26 mouse cellular contexts compared by ENCODE assay signal in genomic region chr7:135169936-135170335, GRCm38 (mm10).
"Had no signal": no experiment of that assay in that cellular context is flagged by ENCODE, and none has a peak within 500 bp of the region (broad histone marks: within the 10 kb centered on the region; RNA-seq: fewer than 3 reads in every experiment).

No protein-coding gene starts in this region.

- H3K36me3 ChIP-seq: hindbrain, embryonic 12.5 days had no signal

- H3K27ac ChIP-seq: gastrocnemius, adult 2 months; heart, embryonic 10.5 days; hindbrain, embryonic 10.5 days; hindbrain, embryonic 12.5 days; hindbrain, embryonic 14.5 days; intestine, embryonic 15.5 days; layer of hippocampus, adult 2 months; left cerebral cortex, adult 2 months; limb, embryonic 10.5 days; limb, embryonic 12.5 days; liver, embryonic 13.5 days had no signal

- H3K4me3 ChIP-seq: gastrocnemius, adult 2 months; heart, embryonic 10.5 days; heart, embryonic 12.5 days; hindbrain, embryonic 10.5 days; hindbrain, embryonic 12.5 days; intestine, embryonic 15.5 days; layer of hippocampus, adult 2 months; left cerebral cortex, adult 2 months; limb, embryonic 10.5 days; limb, embryonic 12.5 days; liver, embryonic 13.5 days had no signal

- H3K9me3 ChIP-seq: heart, embryonic 10.5 days; heart, embryonic 12.5 days; hindbrain, embryonic 10.5 days; hindbrain, embryonic 12.5 days; intestine, embryonic 15.5 days; limb, embryonic 10.5 days; limb, embryonic 12.5 days; liver, embryonic 13.5 days had no signal

- H3K27me3 ChIP-seq: heart, embryonic 12.5 days; hindbrain, embryonic 12.5 days; intestine, embryonic 15.5 days; limb, embryonic 12.5 days; liver, embryonic 13.5 days had no signal

- H3K4me2 ChIP-seq: heart, embryonic 12.5 days; hindbrain, embryonic 12.5 days; hindbrain, embryonic 14.5 days; intestine, embryonic 15.5 days; limb, embryonic 12.5 days; liver, embryonic 11.5 days; liver, embryonic 13.5 days had no signal

- DNase-seq: gastrocnemius, adult 2 months; gastrocnemius, postnatal 10 days; gastrocnemius, postnatal 25 days; heart, postnatal 10 days; heart, postnatal 4 days; kidney, adult 18-20 months; kidney, adult 8-10 months; kidney, postnatal 10 days; kidney, postnatal 25 days; kidney, postnatal 4 days; liver; liver, embryonic 13.5 days had no signal

- H3K9ac ChIP-seq: heart, embryonic 12.5 days; hindbrain, embryonic 12.5 days; hindbrain, embryonic 14.5 days; intestine, embryonic 15.5 days; limb, embryonic 12.5 days; liver, embryonic 13.5 days had no signal

- ATAC-seq: hindbrain, embryonic 16.5 days; inflammation-experienced regulatory T-cells, adult 6 months; intestine, embryonic 15.5 days; intestine, postnatal 0 days had no signal

- H3K4me1 ChIP-seq: intestine, embryonic 15.5 days; limb, embryonic 10.5 days; limb, embryonic 12.5 days; liver, embryonic 13.5 days had no signal
